Mouse (Mus musculus): ENCODE measurements around the gene Grb10.
A peak's percentile ranks its signal among the peaks of the same experiment; 100 is the strongest.

Grb10 gene

GRCm38 (mm10) chr11:11897645-11898357, 140.7 kb downstream of the Grb10 start, which contains the start of gene Ddc:
TSS of gene Ddc (minus strand) at chr11:11898144.
- DNase-seq = peak; percentile 42 to 45

DNA sequence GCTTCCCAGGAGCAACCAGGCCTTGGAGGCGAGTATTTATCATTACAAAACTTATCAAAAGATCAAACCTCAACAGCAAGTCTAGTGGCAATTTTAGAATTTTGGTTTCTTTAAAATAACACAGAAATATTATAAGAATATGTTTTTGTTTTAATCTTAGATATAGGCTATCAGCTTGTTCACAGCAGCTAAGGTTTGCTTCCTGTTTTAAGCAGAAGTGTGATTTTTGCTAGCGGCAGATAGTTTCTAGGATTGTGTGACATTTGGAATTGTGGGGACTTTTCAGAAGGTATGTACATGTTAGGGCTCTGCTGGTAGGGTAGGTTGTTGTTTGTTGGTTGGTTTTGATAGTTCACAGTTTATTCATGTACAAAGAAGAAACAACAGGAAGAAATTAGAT, 143.0 kb downstream of the Grb10 start:
- no peak for DNase-seq

GRCm38 (mm10) chr11:11893769-11894168, 144.7 kb downstream of the Grb10 start:
- DNase-seq = no peak

DNA sequence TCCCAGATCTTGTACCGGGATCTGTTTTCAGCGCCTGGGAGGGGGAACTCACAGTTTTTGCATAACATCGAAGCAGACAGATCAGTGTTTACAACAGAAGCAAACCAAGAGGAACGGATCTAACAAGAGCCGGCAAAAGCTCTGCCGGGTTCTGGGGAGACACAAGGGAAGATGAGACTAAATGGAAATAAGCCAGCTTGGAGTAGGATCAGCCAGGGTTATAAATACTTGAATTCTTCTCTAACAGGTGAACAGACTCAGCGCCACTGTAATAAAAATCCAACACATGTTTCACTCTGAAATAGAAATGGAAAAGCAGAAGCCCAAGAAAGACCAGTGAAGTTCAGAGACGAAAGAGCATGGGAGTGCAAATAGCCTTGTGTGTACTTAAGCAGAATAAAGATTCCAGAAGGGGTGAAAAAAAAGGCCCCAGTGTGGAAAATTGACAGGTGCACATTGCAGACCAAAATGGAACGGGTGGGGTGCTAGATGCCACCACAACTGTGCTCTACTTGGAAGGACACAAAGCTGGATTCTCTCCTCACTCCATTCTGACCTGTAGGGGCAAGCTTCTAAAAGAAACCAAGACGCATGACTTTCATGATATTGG, 145.4 kb downstream of the Grb10 start:
- no peak for DNase-seq

GRCm38 (mm10) chr11:11891832-11892231, 146.7 kb downstream of the Grb10 start:
- DNase-seq = no peak

DNA sequence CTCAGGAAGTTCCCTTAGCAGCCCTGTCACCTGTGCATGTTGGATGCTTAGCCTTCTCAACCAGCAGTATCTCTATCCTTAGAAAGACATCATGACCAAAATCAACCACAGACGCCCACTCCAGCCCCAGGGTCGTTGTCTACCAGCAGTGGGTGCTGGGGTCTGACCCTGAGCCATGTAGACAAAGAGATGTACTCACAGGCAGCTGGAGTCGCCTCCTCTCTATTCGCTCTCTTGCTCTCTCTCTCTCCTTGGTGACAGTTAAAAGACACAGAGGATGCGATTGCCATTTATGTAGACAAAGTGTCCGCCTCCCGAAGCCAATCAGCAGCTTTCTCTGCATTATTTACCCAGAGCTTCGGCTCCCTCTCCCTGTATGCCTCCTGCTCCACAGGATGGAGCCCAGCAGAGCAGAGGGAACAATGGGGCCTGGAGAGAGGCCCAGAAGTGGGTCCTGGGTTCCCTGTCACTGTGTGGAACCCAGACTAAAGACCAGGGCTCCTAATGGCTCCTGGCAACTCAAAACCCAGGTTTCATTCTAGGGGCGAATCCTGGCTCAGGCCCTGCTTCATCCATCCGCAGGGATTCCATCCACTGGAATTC, 148.2 kb downstream of the Grb10 start:
- no peak for DNase-seq

DNA sequence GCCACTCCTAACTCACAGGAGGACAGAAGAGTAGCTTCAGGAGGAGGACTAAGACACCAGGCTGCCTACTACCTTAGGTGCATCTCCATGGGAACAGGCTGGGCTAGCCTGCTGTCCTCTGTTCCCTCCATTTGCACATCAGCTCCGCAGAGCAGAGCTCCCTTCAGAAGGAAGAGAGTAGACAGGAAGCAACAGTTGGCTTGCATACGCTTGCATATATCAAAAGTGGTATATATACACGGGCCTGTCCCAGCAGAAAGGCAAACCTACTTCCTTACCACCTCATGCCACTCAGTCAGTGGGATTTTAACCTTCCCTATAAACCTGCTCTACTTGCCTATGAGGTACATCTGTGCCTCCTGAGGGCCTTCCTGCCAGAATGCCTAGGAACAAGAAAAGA, 149.8 kb downstream of the Grb10 start:
- DNase-seq = no peak

GRCm38 (mm10) chr11:11888051-11888450, 150.4 kb downstream of the Grb10 start:
- no peak for DNase-seq

- DNase-seq = no peak
These were observed 152.0 kb downstream of the Grb10 start for GRCm38 (mm10) chr11:11886403-11886998.

GRCm38 (mm10) chr11:11885921-11886320, 152.6 kb downstream of the Grb10 start:
- peak in 1 of 2 experiments; percentile 50 for DNase-seq

- no peak for DNase-seq
These were observed 153.2 kb downstream of the Grb10 start for GRCm38 (mm10) chr11:11885246-11885643.

DNA sequence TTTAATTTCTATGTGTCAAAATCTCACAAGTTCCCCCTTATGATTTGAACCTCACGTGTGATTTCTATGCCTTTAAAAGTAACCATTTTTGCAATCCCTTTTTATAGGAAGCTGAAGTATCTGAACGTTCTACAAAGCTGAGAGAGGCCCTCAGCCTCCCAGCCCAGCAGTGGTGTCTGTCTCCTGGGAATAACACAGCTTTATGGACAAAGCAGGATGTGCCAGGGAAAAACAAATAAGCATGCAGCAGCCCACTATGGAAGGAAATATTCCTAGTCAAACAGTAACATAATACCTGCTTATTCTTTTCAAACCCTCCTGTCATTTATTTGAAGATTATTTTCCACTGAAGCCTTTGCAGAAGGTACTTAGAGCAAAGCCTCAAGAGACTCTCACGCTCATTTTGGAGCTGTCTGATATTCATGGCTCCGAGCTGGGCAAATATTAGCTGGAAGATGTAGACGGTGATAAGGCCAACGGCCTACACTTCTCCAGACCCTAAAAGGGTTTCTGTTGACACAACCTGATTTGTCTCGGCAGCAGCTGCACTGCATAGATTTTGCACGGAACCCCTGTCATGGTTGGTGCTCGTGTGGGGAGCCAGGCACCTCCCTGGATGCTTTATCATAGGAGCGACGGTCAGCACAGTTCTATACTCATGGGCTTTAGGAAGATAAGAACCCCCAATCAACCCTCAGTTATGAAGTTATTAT, 153.8 kb downstream of the Grb10 start:
- DNase-seq = no peak

GRCm38 (mm10) chr11:11881783-11882155, 156.7 kb downstream of the Grb10 start:
- no peak for DNase-seq

DNA sequence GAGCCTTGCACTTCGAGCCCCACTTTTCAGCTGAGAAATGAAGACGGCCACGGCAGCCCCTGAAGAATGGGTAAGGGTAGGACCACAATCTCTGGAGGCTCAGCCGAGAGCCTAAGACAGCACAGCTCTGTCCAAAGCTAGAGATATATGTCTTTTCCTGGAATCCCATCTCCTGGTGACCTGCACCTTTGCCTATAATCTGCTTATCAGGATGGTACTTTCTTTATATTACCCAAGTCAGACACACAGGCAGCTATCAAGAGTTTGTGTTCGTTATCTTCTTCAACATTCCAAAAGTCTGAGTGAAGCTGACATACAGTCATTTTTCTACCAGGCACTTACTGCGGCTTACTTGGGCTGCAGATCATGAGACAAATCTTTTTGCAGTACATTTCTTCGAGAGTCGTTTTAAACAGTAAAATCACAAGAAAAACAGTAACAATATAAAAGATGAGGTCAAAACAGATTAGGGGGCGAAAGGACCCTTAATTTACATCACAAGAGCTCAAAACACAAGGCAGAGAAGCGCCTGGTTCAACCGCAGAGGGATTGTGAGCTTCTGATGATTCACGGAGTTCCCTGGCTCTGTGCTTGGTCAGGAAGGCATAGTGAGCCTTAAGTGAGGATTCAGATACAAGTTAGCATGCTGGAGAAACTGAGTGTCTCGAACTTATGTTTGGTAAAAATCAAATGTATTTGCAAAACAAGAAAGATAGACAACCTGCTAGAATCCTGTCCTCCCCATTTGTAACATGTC, 157.3 kb downstream of the Grb10 start:
- DNase-seq = no peak

All from kidney, postnatal 25 days (tissue).